Mouse (Mus musculus): ENCODE results near the gene Gm20425. TPM values are rescaled to one million over a fixed set of nuclear protein-coding genes. Genes with fewer than 3 reads are reported as not detected.

Gene Gm20425
- 2.2 and 2.3 TPM in 2 replicates for polyA plus RNA-seq (2015; fragmentation: Nextera tagmentation; extraction: Ambion mirVana)

DNA sequence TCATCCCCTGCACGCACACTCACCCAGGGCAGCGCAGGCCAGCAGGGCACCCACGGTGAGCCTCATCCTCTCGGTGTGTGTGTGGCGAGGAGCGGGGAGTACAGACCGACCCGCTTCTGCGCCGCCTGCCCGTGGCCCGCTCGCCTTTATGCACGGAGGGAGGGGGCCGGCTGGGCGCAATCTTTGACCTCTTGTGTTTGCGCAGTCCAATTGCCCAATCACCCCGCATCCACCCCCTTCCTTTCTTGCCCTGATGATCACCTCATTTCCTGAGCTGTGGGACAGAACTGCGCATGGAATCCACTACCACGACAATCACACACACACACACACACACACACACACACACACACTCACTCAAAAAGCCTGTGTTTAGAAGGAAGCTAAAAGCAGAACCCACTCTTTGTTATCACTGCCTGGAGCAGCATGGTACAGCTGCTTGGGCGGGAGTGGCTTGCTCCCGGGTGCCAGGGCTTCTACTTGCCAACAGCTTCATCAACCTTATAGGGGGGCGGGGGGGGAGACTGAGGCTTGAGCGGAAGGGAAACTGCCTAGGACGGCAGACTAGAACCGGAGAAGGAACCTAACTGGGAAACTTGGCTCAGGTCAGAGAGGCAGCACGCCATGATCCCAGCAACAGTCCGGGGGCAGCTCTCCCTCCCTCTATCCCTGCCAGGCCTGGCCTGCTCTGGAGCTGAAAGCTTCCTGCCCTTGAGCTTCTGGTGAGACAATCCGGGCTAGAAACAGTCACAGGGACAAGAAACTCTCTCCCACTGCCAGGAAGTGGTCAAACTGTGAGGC lies at the start of gene Gm20425, which contains the start of gene Trf:
Gm20425 (minus strand) TSS at position 157 of the 801 bp plus-strand sequence.
Trf (minus strand) TSS at position 294 of the 801 bp plus-strand sequence.
- Histone ChIP-seq H3K36me3 (ENCODE audit: control insufficient read depth, insufficient read depth, low read length) (no peaks in the 10 kb centered on the region), H3K4me3 (ENCODE audit: low read depth, low read length) (peak within 1 kb of the TSS; percentile 12; the same call in 1 of the 2 replicates), H3K27me3 (ENCODE audit: control insufficient read depth, insufficient read depth, low read depth, low read length) (no peaks in the 10 kb centered on the region), H3K4me2 (ENCODE audit: low read length) (peak within 1 kb of the TSS; percentile 35), H3K4me1 (ENCODE audit: control insufficient read depth, insufficient read depth, low read length) (peaks cover 3% of the 10 kb centered on the region; the same call in 1 of the 2 replicates), H3K9me3 (replicated peaks; ENCODE audit: control insufficient read depth, low read length, poor library complexity, severe bottlenecking) (no peaks in the 10 kb centered on the region), H3K27ac (ENCODE audit: low read length) (peak within 1 kb of the TSS; percentile 28), H3K9ac (ENCODE audit: low read depth, low read length) (peak within 1 kb of the TSS; percentile 30; the same call in 1 of the 2 replicates)
- peak; percentile 48 for ATAC-seq
- 55% methylated on average over 29 of the region's 29 CpGs for WGBS

DNA sequence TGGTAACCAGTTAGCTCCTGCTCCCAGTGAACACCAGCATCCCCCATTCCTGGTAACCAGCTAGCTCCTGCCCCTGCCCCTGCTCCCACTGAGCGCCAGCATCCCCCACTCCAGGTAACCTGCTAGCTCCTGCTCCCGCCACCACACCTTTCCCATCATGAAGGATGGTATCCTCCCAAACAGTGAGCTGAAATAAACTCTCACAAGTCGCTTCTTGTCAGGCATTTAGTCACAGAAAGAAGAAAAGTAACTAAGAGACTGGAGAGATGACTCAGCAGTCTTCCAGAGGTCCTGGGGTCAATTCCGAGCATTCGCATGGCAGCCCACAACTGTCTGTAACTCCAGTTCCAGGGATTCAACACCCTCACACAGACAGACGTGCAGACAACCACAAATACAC lies 46.8 kb upstream of the Gm20425 start:
- Histone ChIP-seq H3K4me2 (ENCODE audit: low read length) (no peak overlapping the region), H3K9ac (ENCODE audit: low read depth, low read length) (no peak overlapping the region), H3K4me1 (ENCODE audit: control insufficient read depth, insufficient read depth, low read length) (no peaks in the 10 kb centered on the region), H3K4me3 (ENCODE audit: low read depth, low read length) (no peak overlapping the region), H3K27ac (ENCODE audit: low read length) (no peak overlapping the region), H3K36me3 (ENCODE audit: control insufficient read depth, insufficient read depth, low read length) (no peaks in the 10 kb centered on the region), H3K9me3 (replicated peaks; ENCODE audit: control insufficient read depth, low read length, poor library complexity, severe bottlenecking) (no peaks in the 10 kb centered on the region), H3K27me3 (ENCODE audit: control insufficient read depth, insufficient read depth, low read depth, low read length) (no peaks in the 10 kb centered on the region)
- WGBS, result 85% methylated on average over 6 of the region's 6 CpGs
- ATAC-seq, result no peak

DNA sequence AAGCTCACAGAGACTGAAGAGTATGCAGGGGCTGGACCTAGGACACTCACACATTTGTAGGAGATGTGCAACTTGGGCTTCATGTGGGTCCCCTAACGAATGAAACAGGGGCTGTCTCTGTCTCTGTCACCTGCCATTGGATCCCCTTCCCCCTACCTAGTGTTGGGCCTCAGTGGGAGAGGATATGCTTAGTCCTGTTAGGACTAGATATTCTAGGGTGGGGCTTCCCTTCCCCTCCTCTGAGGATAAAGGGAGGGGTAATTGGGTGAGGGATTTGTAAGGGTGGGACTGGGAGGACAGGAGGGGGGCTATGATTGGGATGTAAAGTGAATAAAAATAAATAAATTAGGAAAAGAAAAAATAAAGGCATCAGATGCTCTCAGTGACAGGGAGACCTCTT lies 45.6 kb upstream of the Gm20425 start:
- no peak overlapping the region for H3K4me2 ChIP-seq (ENCODE audit: low read length)
- no peaks in the 10 kb centered on the region for H3K27me3 ChIP-seq (ENCODE audit: control insufficient read depth, insufficient read depth, low read depth, low read length)
- H3K9ac ChIP-seq (ENCODE audit: low read depth, low read length), result no peak overlapping the region
- H3K9me3 ChIP-seq (replicated peaks; ENCODE audit: control insufficient read depth, low read length, poor library complexity, severe bottlenecking), result no peaks in the 10 kb centered on the region
- ATAC-seq, result no peak
- H3K4me3 ChIP-seq (ENCODE audit: low read depth, low read length), result no peak overlapping the region
- 92% methylated on average over 1 of the region's 1 CpGs for WGBS
- H3K27ac ChIP-seq (ENCODE audit: low read length), result no peak overlapping the region
- H3K36me3 ChIP-seq (ENCODE audit: control insufficient read depth, insufficient read depth, low read length), result no peaks in the 10 kb centered on the region
- no peaks in the 10 kb centered on the region; the same call in 1 of the 2 replicates for H3K4me1 ChIP-seq (ENCODE audit: control insufficient read depth, insufficient read depth, low read length)

DNA sequence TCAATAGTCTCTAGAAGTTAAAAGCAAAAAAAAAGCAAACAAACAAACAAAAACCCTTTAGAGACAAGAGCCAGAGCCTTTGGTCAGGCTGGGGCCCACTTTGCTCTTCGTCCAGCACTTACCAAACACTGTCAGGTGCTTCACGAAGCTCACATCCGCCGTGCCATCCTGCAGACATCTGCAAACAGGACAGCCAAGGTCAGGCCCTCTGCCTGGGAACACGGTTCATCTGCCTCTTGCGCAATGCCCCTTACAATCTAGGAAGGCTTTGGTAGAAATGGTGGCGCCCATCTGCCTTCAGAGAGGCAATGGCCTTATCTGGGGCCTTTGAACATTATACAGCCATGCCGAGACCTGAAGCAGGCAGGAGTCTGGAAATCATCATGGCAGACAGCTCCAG lies 44.7 kb upstream of the Gm20425 start:
- no peak for ATAC-seq
- Histone ChIP-seq H3K36me3 (ENCODE audit: control insufficient read depth, insufficient read depth, low read length) (no peaks in the 10 kb centered on the region), H3K9me3 (replicated peaks; ENCODE audit: control insufficient read depth, low read length, poor library complexity, severe bottlenecking) (no peaks in the 10 kb centered on the region), H3K4me3 (ENCODE audit: low read depth, low read length) (no peak overlapping the region), H3K9ac (ENCODE audit: low read depth, low read length) (no peak overlapping the region), H3K4me2 (ENCODE audit: low read length) (no peak overlapping the region), H3K27ac (ENCODE audit: low read length) (no peak overlapping the region), H3K4me1 (ENCODE audit: control insufficient read depth, insufficient read depth, low read length) (no peaks in the 10 kb centered on the region; the same call in 1 of the 2 replicates), H3K27me3 (ENCODE audit: control insufficient read depth, insufficient read depth, low read depth, low read length) (no peaks in the 10 kb centered on the region)
- WGBS, result 89% methylated on average over 8 of the region's 8 CpGs

DNA sequence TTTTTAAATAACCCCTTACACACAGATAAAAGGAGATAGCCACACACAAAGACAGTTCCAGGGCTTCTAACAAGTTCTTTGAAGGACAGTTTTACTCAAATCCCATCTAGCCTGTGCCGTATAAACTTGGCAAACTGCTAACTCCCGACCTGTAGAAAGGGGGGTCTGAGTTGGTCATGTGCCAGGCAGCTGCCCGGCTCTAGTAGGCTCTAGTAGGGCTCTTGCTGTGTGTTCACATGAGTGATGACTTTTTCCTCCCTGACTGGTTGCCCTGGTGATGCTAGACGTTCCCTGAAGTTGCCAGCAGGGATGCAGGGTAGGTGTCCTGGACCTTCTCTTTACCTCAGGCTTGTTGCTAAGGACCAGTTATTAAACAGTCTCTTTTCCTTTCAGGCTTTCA lies 41.0 kb upstream of the Gm20425 start:
- H3K4me1 ChIP-seq (ENCODE audit: control insufficient read depth, insufficient read depth, low read length), result no peaks in the 10 kb centered on the region; the same call in 1 of the 2 replicates
- H3K27ac ChIP-seq (ENCODE audit: low read length), result no peak overlapping the region
- WGBS, result 23% methylated on average over 4 of the region's 4 CpGs
- no peak overlapping the region for H3K4me3 ChIP-seq (ENCODE audit: low read depth, low read length)
- H3K9me3 ChIP-seq (replicated peaks; ENCODE audit: control insufficient read depth, low read length, poor library complexity, severe bottlenecking), result no peaks in the 10 kb centered on the region
- H3K9ac ChIP-seq (ENCODE audit: low read depth, low read length), result no peak overlapping the region
- ATAC-seq, result peak; percentile 25; the same call in 1 of the 2 replicates
- no peaks in the 10 kb centered on the region for H3K27me3 ChIP-seq (ENCODE audit: control insufficient read depth, insufficient read depth, low read depth, low read length)
- H3K4me2 ChIP-seq (ENCODE audit: low read length), result no peak overlapping the region
- no peaks in the 10 kb centered on the region for H3K36me3 ChIP-seq (ENCODE audit: control insufficient read depth, insufficient read depth, low read length)

DNA sequence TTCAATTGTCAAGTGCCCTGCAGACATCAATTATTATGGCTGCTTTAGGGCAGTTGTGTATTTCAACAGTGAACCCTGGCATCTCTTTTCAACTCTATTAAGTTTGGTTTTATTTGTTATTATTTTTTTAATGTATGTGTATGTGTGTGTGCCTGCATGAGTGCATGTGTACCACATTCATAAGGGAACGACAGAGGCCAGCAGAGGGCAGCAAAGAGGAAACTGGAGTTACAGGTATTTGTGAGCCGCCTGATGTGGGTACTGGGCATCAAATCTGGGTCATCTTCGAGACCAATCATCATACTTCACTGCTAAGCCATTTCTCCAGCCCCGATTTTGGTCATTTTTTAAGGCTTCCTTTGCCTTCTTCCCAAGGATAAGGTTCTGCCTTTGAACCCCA lies 35.7 kb upstream of the Gm20425 start:
- no peak overlapping the region for H3K4me2 ChIP-seq (ENCODE audit: low read length)
- no peak overlapping the region for H3K27ac ChIP-seq (ENCODE audit: low read length)
- no peaks in the 10 kb centered on the region for H3K27me3 ChIP-seq (ENCODE audit: control insufficient read depth, insufficient read depth, low read depth, low read length)
- H3K9me3 ChIP-seq (replicated peaks; ENCODE audit: control insufficient read depth, low read length, poor library complexity, severe bottlenecking), result no peaks in the 10 kb centered on the region
- no peak for ATAC-seq
- no peaks in the 10 kb centered on the region for H3K4me1 ChIP-seq (ENCODE audit: control insufficient read depth, insufficient read depth, low read length)
- H3K9ac ChIP-seq (ENCODE audit: low read depth, low read length), result no peak overlapping the region
- H3K4me3 ChIP-seq (ENCODE audit: low read depth, low read length), result no peak overlapping the region
- H3K36me3 ChIP-seq (ENCODE audit: control insufficient read depth, insufficient read depth, low read length), result no peaks in the 10 kb centered on the region
- WGBS, result 89% methylated on average over 4 of the region's 4 CpGs

DNA sequence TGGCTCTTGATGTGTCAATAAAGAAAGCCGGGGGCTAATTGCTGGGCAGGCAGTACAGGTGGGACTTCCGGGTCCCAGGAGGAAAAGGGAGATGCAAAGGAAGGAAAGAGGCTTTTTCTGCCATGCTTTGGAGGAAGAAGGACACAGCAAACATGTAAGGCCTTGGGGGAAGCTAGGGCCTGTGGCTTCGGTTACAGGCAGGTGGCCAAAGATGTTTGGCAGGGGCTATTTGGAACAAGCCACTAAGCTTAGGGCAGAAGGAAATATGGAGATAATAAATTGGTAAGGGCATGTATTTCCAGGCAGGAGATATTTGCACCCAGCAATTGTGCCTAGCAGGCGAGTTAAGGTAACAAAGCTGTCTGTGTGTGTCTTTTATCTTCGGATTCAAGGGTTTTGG lies 22.8 kb upstream of the Gm20425 start:
- 86% methylated on average over 5 of the region's 5 CpGs for WGBS
- ATAC-seq, result no peak
- H3K4me1 ChIP-seq (ENCODE audit: control insufficient read depth, insufficient read depth, low read length), result no peaks in the 10 kb centered on the region
- H3K4me3 ChIP-seq (ENCODE audit: low read depth, low read length), result no peak overlapping the region
- no peak overlapping the region for H3K9ac ChIP-seq (ENCODE audit: low read depth, low read length)
- H3K4me2 ChIP-seq (ENCODE audit: low read length), result no peak overlapping the region
- no peaks in the 10 kb centered on the region for H3K36me3 ChIP-seq (ENCODE audit: control insufficient read depth, insufficient read depth, low read length)
- H3K27ac ChIP-seq (ENCODE audit: low read length), result no peak overlapping the region
- H3K9me3 ChIP-seq (replicated peaks; ENCODE audit: control insufficient read depth, low read length, poor library complexity, severe bottlenecking), result peaks cover 2% of the 10 kb centered on the region; the same call in 1 of the 2 replicates
- H3K27me3 ChIP-seq (ENCODE audit: control insufficient read depth, insufficient read depth, low read depth, low read length), result no peaks in the 10 kb centered on the region

DNA sequence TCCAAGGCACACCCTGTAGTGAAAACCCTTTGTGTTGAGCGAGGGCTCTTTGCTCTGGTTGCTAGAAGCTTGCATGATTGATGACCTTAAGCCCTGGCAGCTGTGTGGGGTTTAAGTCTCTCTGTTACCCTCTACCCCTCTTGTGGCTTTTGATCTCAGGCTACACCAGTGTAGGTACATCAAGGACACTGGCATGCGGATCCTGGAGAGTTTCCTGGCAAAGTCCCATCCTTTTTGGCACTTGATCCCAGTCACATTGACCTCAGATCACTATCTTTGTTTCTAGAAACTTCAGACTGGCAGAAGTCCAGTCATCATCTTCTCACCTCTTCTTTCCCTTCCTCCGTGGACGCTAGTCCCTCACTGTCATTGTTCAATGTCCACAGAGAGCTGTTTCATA lies 18.5 kb upstream of the Gm20425 start:
- Histone ChIP-seq H3K4me3 (ENCODE audit: low read depth, low read length) (no peak overlapping the region), H3K27me3 (ENCODE audit: control insufficient read depth, insufficient read depth, low read depth, low read length) (no peaks in the 10 kb centered on the region), H3K27ac (ENCODE audit: low read length) (no peak overlapping the region), H3K4me2 (ENCODE audit: low read length) (no peak overlapping the region), H3K4me1 (ENCODE audit: control insufficient read depth, insufficient read depth, low read length) (no peaks in the 10 kb centered on the region), H3K36me3 (ENCODE audit: control insufficient read depth, insufficient read depth, low read length) (no peaks in the 10 kb centered on the region), H3K9me3 (replicated peaks; ENCODE audit: control insufficient read depth, low read length, poor library complexity, severe bottlenecking) (peaks cover 2% of the 10 kb centered on the region; the same call in 1 of the 2 replicates), H3K9ac (ENCODE audit: low read depth, low read length) (no peak overlapping the region)
- WGBS, result 63% methylated on average over 4 of the region's 4 CpGs
- ATAC-seq, result no peak

DNA sequence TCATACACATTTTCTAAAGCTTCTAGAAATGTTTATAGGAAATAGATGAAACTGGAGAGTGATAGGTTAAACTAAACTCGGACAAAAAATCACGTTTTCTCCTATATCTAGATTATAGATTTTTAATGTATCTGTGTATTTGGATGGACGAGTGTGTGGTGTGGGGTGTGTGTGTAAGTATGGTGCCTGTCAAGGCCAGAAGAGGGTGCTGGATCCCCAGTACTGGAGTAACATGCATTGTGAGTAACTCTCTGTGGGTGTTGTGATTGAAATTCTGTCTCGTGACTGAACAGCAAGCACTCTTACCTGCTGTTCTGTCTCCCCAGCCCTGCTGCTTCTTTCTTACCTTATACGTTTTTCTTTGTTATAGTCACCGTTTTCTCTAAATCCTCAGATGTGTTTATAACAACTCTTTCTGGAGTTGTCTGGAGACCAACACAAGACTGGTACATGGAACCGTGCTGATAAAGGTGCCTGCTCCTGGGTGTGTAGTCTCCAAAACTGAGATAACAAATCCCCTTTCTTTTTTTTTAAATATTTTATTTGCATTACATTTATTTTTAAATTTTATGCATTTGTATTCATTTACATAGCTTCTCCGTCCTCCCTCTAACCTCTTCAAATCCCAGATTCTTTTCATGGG lies 16.5 kb upstream of the Gm20425 start:
- Histone ChIP-seq H3K4me2 (ENCODE audit: low read length) (no peak overlapping the region), H3K9me3 (replicated peaks; ENCODE audit: control insufficient read depth, low read length, poor library complexity, severe bottlenecking) (no peaks in the 10 kb centered on the region), H3K9ac (ENCODE audit: low read depth, low read length) (no peak overlapping the region), H3K27ac (ENCODE audit: low read length) (no peak overlapping the region), H3K4me3 (ENCODE audit: low read depth, low read length) (no peak overlapping the region), H3K36me3 (ENCODE audit: control insufficient read depth, insufficient read depth, low read length) (no peaks in the 10 kb centered on the region), H3K4me1 (ENCODE audit: control insufficient read depth, insufficient read depth, low read length) (no peaks in the 10 kb centered on the region), H3K27me3 (ENCODE audit: control insufficient read depth, insufficient read depth, low read depth, low read length) (no peaks in the 10 kb centered on the region)
- no peak for ATAC-seq
- WGBS, result 87% methylated on average over 8 of the region's 8 CpGs
